Mouse (Mus musculus) kidney, adult 2 months (tissue): ENCODE data around the gene Sema4a. TPM values are rescaled to one million over a fixed set of nuclear protein-coding genes. Genes with fewer than 3 reads are reported as not detected.

Experiments used
- DNase-seq: peaks from one replicate; pipeline ENCODE4 v3.0.0; 2021
- H3K27ac ChIP-seq: fragments of 200-500 bp; 2 replicates; pipeline ENCODE4 v1.5.1; 2012; ENCODE audit warnings: low read depth, low read length, control low read depth, inconsistent platforms; ENCODE audit not compliant: insufficient read depth
- H3K27me3 ChIP-seq: fragments of 200-500 bp; replicated peaks from 2 replicates; pipeline ENCODE4 v1.6.1; 2012; ENCODE audit warnings: mild to moderate bottlenecking, moderate library complexity, low read length, inconsistent platforms; ENCODE audit not compliant: control insufficient read depth, insufficient read depth
- H3K36me3 ChIP-seq: fragments of 200-500 bp; 2 replicates; pipeline ENCODE4 v1.6.1; 2012; ENCODE audit warnings: mild to moderate bottlenecking, moderate library complexity, low read length, inconsistent platforms; ENCODE audit not compliant: control insufficient read depth, insufficient read depth
- H3K4me1 ChIP-seq: fragments of 200-500 bp; 2 replicates; pipeline ENCODE4 v1.6.1; 2011; ENCODE audit warnings: low read length; ENCODE audit not compliant: control insufficient read depth, insufficient read depth
- H3K4me3 ChIP-seq: fragments of 200-500 bp; 2 replicates; pipeline ENCODE4 v1.5.1; 2011; ENCODE audit warnings: mild to moderate bottlenecking, low read depth, low read length, control low read depth; ENCODE audit not compliant: insufficient read depth
- CTCF ChIP-seq: fragments of 200-500 bp; conservative IDR thresholded peaks from 2 replicates; pipeline ENCODE4 v1.5.1; 2011; ENCODE audit warnings: low read depth, mild to moderate bottlenecking, control low read depth, low read length, moderate library complexity, mixed read lengths; ENCODE audit not compliant: insufficient read depth, insufficient read length
- POLR2A ChIP-seq: fragments of 200-500 bp; IDR thresholded peaks from one replicate; pipeline ENCODE4 v1.6.1; 2011; ENCODE audit warnings: low read depth, low read length, control low read depth
- WGBS: fragments of 180-500 bp; shearing (Covaris S2); methylation state at CpG from one replicate; pipeline ENCODE4 v1.1.7; 2018; 5-methylcytosine and 5-hydroxymethylcytosine counted together
- polyA plus RNA-seq: library from polyadenylated mRNA; depleted of rRNA; stranded (reverse); fragments of >200 nt; gene quantifications from 2 replicates; pipeline ENCODE4 v1.2.3, GENCODE M21; 2012

The Sema4a gene
- polyA plus RNA-seq, 1 experiment = 176 TPM

DNA sequence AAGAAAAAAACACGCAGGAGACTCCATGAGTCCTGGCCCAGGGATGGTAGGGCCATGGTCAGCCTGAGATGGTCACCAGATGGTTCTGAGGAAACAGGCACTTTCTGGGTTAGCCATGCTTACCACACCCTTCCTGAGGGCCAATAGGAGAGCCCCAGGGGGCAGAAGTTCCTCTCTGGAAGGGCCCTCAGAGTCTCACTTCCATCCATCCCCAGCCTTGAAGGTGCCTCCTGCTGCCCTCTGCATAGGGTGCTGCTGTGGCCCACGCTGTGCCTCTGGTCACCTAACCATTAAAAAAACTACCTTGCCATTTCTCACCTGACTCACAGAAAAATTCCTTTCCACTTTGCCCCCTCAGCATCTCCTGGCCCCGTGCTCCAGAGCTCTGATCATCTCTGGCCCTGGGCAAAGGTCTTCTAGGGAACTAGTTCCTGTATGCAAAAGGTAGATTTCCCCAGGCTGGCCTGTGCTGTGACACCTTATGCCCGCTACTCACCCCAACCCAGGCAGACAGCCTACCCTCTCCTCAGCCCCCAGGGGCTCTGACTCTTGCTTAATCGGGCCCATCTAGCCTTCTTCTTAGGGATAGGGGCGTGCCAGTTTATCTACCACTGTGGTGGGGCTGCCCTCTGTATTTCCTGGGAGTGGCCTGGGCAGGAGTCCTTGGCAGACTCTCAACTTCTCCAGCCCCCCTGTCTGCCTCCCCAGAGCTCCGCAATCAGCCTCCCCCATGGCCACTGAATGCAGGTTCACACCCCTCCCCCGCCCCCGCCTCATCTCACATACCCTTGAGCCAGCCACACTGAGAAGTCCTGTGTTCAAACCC lies 6.0 kb downstream of the Sema4a start:
- whole genome bisulfite sequencing = 30% methylated on average over 9 of the region's 9 CpGs
- peak; percentile 80 for DNase-seq
- TF ChIP-seq POLR2A (no peak), CTCF (no peak)
- H3K27ac ChIP-seq = peak overlapping the region; percentile 93
- H3K36me3 ChIP-seq = no peaks in the 10 kb centered on the region; the same call in 1 of the 2 replicates
- peak overlapping the region; percentile 59 for H3K4me3 ChIP-seq
- H3K4me1 ChIP-seq = peaks cover 27% of the 10 kb centered on the region
- no peaks in the 10 kb centered on the region for H3K27me3 ChIP-seq

DNA sequence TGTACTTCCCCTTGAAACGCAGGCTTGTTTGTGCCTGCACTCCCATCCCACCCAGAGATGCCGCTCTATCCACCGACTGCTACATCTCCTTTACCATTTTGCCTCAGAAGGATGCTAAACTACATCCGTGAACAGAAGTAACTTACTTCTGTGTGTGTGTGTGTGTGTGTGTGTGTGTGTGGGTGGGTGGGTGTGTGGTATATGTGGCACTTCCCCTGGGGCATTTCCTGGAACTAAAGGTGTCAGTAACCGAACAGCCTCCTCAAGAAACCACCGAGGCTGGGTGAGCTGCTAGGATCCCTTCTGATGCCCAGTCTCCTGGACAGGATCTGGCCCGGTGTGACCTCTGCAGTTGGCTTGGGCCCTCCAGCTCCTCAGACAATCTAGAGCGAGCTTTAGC lies 7.0 kb downstream of the Sema4a start:
- H3K4me1 ChIP-seq = peaks cover 29% of the 10 kb centered on the region
- 55% methylated on average over 8 of the region's 8 CpGs for WGBS
- H3K4me3 ChIP-seq = 0 out of 2 replicates have a peak overlapping the region, but pooled peaks have one; percentile 3
- no peaks in the 10 kb centered on the region; the same call in 1 of the 2 replicates for H3K36me3 ChIP-seq
- no peaks in the 10 kb centered on the region for H3K27me3 ChIP-seq
- peak overlapping the region; percentile 93; the same call in 1 of the 2 replicates for H3K27ac ChIP-seq
- no peak for DNase-seq
- TF ChIP-seq CTCF (no peak), POLR2A (no peak)

GRCm38 (mm10) chr3:88453369-88453768 lies 7.6 kb downstream of the Sema4a start:
- TF ChIP-seq POLR2A (no peak), CTCF (no peak)
- no peak overlapping the region for H3K27ac ChIP-seq
- DNase-seq = no peak
- no peaks in the 10 kb centered on the region for H3K27me3 ChIP-seq
- no peaks in the 10 kb centered on the region; the same call in 1 of the 2 replicates for H3K36me3 ChIP-seq
- H3K4me3 ChIP-seq = no peak overlapping the region
- 61% methylated on average over 8 of the region's 8 CpGs for WGBS
- peaks cover 31% of the 10 kb centered on the region for H3K4me1 ChIP-seq

GRCm38 (mm10) chr3:88452716-88453115 lies 8.3 kb downstream of the Sema4a start:
- H3K4me3 ChIP-seq = no peak overlapping the region
- no peaks in the 10 kb centered on the region for H3K27me3 ChIP-seq
- peaks cover 31% of the 10 kb centered on the region for H3K4me1 ChIP-seq
- H3K27ac ChIP-seq = no peak overlapping the region
- no peaks in the 10 kb centered on the region; the same call in 1 of the 2 replicates for H3K36me3 ChIP-seq
- no peak for DNase-seq
- no peak for TF ChIP-seq CTCF
- TF ChIP-seq POLR2A = no peak
- 68% methylated on average over 6 of the region's 6 CpGs for WGBS

GRCm38 (mm10) chr3:88452246-88452645 lies 8.7 kb downstream of the Sema4a start:
- TF ChIP-seq POLR2A (no peak), CTCF (no peak)

DNA sequence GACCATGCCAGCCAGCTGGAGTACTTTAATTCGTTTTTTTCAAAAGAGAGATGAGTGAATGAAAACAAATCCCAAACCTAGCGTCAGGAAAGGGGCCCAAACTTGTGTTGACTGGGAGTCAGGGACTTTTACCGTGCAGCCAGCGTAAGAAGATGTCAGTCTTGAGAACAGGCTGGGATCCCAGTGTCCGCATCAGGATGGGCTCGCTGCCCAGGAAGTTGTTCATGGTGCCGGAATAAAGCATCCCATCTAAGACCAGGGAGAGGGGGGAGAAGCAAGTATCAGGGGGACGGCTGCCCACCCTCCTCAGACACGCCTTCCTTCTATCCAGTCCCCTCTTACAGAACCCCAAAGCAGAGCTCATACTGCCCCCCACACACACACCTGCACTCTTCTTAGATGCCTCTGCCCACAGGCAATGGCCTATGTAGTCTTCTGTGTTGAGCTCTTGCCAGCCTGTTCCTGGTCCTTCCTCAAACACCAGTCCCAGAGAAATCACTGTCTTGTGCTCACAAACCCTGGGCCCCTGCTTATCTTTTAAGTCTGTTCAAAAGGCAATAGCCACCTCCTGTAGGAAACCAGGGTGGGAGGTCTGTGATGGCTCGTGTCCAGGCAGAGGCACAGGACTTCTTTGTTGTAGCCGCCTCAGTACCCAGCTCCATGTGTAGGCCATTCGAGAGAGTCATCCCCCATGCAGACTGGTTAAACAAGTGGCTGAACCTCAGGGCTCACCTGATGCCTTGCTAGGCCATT lies 10.4 kb downstream of the Sema4a start:
- Histone ChIP-seq H3K4me3 (no peak overlapping the region), H3K4me1 (peaks cover 16% of the 10 kb centered on the region; the same call in 1 of the 2 replicates), H3K36me3 (peaks cover 1% of the 10 kb centered on the region; the same call in 1 of the 2 replicates), H3K27me3 (no peaks in the 10 kb centered on the region), H3K27ac (no peak overlapping the region)
- DNase-seq = no peak
- 82% methylated on average over 12 of the region's 12 CpGs for WGBS
- TF ChIP-seq CTCF = no peak
- no peak for TF ChIP-seq POLR2A

More at GRCm38 (mm10) chr3:88452246-88452645, 8.7 kb downstream of the Sema4a start:
- no peaks in the 10 kb centered on the region; the same call in 1 of the 2 replicates for H3K36me3 ChIP-seq
- H3K27ac ChIP-seq = no peak overlapping the region
- peaks cover 27% of the 10 kb centered on the region for H3K4me1 ChIP-seq
- no peak for DNase-seq
- H3K4me3 ChIP-seq = no peak overlapping the region
- 73% methylated on average over 5 of the region's 5 CpGs for WGBS
- no peaks in the 10 kb centered on the region for H3K27me3 ChIP-seq
